Mouse (Mus musculus) mature B cell (primary cell): ENCODE data around the gene Akap5.

Source experiments
- in situ Hi-C: fragments of 300-500 bp; cut with MboI; formaldehyde crosslinking; loops from 2 replicates; pipeline ENCODE4 v1.14.3; 2019

Gene Akap5

GRCm38 (mm10) chr12:76310633-76311032 lies 14.1 kb upstream of the Akap5 start:
- in situ Hi-C loops: no loop called here

- in situ Hi-C loops: no loop called here
Observed at GRCm38 (mm10) chr12:76311227-76311626, 13.5 kb upstream of the Akap5 start.

- in situ Hi-C loops: no loop called here
Observed at GRCm38 (mm10) chr12:76311951-76312350, 12.7 kb upstream of the Akap5 start.

- in situ Hi-C loops: no loop called here
Observed at GRCm38 (mm10) chr12:76318282-76319212, 6.1 kb upstream of the Akap5 start.

- in situ Hi-C loops: no loop called here
Observed at GRCm38 (mm10) chr12:76326437-76327220, 1.9 kb downstream of the Akap5 start.

- in situ Hi-C loops: no loop called here
Observed at GRCm38 (mm10) chr12:76328567-76329354, 4.1 kb downstream of the Akap5 start.

GRCm38 (mm10) chr12:76333688-76334087 lies 9.0 kb downstream of the Akap5 start:
- in situ Hi-C loops: loop anchor here (10.0 kb wide), 1 partner anchor 139 kb away; no protein-coding TSS in a partner anchor

- in situ Hi-C loops: loop anchor here (10.0 kb wide), 1 partner anchor 141 kb away; no protein-coding TSS in a partner anchor
Observed at GRCm38 (mm10) chr12:76335641-76336040, 10.9 kb downstream of the Akap5 start.

- in situ Hi-C loops: loop anchor here (10.0 kb wide), 1 partner anchor 142 kb away; no protein-coding TSS in a partner anchor
Observed at GRCm38 (mm10) chr12:76336111-76336965, 11.6 kb downstream of the Akap5 start.

GRCm38 (mm10) chr12:76341080-76341479 lies 16.4 kb downstream of the Akap5 start:
- in situ Hi-C loops: no loop called here

GRCm38 (mm10) chr12:76345759-76346455 lies 21.2 kb downstream of the Akap5 start:
- in situ Hi-C loops: no loop called here

GRCm38 (mm10) chr12:76349680-76350220 lies 25.1 kb downstream of the Akap5 start:
- in situ Hi-C loops: no loop called here

- in situ Hi-C loops: no loop called here
Observed at GRCm38 (mm10) chr12:76360868-76361267, 36.2 kb downstream of the Akap5 start.

GRCm38 (mm10) chr12:76361405-76362302 lies 37.0 kb downstream of the Akap5 start:
- in situ Hi-C loops: no loop called here

- in situ Hi-C loops: no loop called here
Observed at GRCm38 (mm10) chr12:76362303-76362676, 37.6 kb downstream of the Akap5 start.

GRCm38 (mm10) chr12:76366276-76366675 lies 41.6 kb downstream of the Akap5 start:
- in situ Hi-C loops: no loop called here

- in situ Hi-C loops: no loop called here
Observed at GRCm38 (mm10) chr12:76367096-76367995, 42.7 kb downstream of the Akap5 start.
